Mouse (Mus musculus) liver, adult 2 months (tissue): ENCODE measurements at regions not wholly inside any gene's neighbourhood (a gene's known extent, or its start where the extent isn't known, plus 50 kb on each side); places are given as distances from the start of the nearest gene placed in this dataset.

ENCODE experiments used
- CTCF ChIP-seq: fragments of 200-500 bp; IDR thresholded peaks from 2 replicates; pipeline ENCODE4 v1.5.1; 2011; ENCODE audit warnings: low read depth, low read length, control low read depth
- POLR2A ChIP-seq: fragments of 200-500 bp; IDR thresholded peaks from 2 replicates; pipeline ENCODE4 v1.6.1; 2011; ENCODE audit warnings: low read length, control low read depth; ENCODE audit not compliant: insufficient read depth; ENCODE audit errors: extremely low read depth

DNA sequence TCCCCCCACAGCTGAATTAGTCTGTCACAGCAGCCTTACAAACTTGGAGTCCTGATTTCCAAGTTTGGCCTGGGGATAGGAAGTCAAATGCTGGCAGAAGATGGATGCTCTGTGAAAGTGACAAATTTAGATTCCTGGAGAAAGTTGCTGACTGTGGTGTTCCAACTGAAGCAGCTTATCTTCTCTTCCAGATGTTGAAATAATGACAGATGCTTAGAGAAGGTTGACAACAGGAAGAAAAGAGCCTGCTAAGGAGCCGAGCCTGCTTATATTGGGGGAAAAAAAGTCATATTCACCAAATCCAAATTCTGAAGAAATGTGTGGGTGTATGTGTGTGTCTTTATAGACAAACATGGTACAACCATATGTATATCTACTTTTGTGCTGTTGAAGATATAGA is 1380.4 kb upstream of the Cdh8 start:
- TF ChIP-seq CTCF (no peak), POLR2A (no peak)
